Mouse (Mus musculus): ENCODE measurements at regions not wholly inside any gene's neighbourhood (a gene's known extent, or its start where the extent isn't known, plus 50 kb on each side); places are given as distances from the start of the nearest gene placed in this dataset.
A peak's percentile ranks its signal among the peaks of the same experiment; 100 is the strongest.

GRCm38 (mm10) chr4:55134339-55134738, 189.5 kb downstream of the Zfp462 start:
- no peak for DNase-seq (ENCODE audit: low spot score in 2 of 2)

- no peak for DNase-seq (ENCODE audit: low spot score in 2 of 2)
Observed at GRCm38 (mm10) chr4:55134791-55135190, 189.9 kb downstream of the Zfp462 start.

GRCm38 (mm10) chr4:55136283-55136682, 191.4 kb downstream of the Zfp462 start:
- DNase-seq (ENCODE audit: low spot score in 2 of 2), result no peak

GRCm38 (mm10) chr4:55137781-55138394, 193.0 kb downstream of the Zfp462 start:
- DNase-seq (ENCODE audit: low spot score in 2 of 2), result no peak

GRCm38 (mm10) chr4:55141317-55141716, 196.5 kb downstream of the Zfp462 start:
- no peak for DNase-seq (ENCODE audit: low spot score in 2 of 2)

- peak; percentile 15 to 37 for DNase-seq (ENCODE audit: low spot score in 2 of 2)
Observed at GRCm38 (mm10) chr4:55141923-55142732, 197.3 kb downstream of the Zfp462 start.

- DNase-seq (ENCODE audit: low spot score in 2 of 2), result no peak
Observed at GRCm38 (mm10) chr4:55143400-55143799, 198.6 kb downstream of the Zfp462 start.

GRCm38 (mm10) chr4:55144995-55145394, 200.1 kb downstream of the Zfp462 start:
- DNase-seq (ENCODE audit: low spot score in 2 of 2), result no peak

GRCm38 (mm10) chr4:55145968-55146367, 201.1 kb downstream of the Zfp462 start:
- DNase-seq (ENCODE audit: low spot score in 2 of 2), result no peak

- DNase-seq (ENCODE audit: low spot score in 2 of 2), result no peak
Observed at GRCm38 (mm10) chr4:55148380-55148779, 201.5 kb upstream of the Rad23b start.

GRCm38 (mm10) chr4:55154556-55154955, 195.3 kb upstream of the Rad23b start:
- DNase-seq (ENCODE audit: low spot score in 2 of 2), result no peak

- no peak for DNase-seq (ENCODE audit: low spot score in 2 of 2)
Observed at GRCm38 (mm10) chr4:55158166-55158739, 191.6 kb upstream of the Rad23b start.

- DNase-seq (ENCODE audit: low spot score in 2 of 2), result no peak
Observed at GRCm38 (mm10) chr4:55166266-55166665, 183.6 kb upstream of the Rad23b start.

- DNase-seq (ENCODE audit: low spot score in 2 of 2), result no peak
Observed at GRCm38 (mm10) chr4:55169063-55169462, 180.8 kb upstream of the Rad23b start.

- DNase-seq (ENCODE audit: low spot score in 2 of 2), result peak; percentile 4 to 10
Observed at GRCm38 (mm10) chr4:55172334-55172891, 177.4 kb upstream of the Rad23b start.

- DNase-seq (ENCODE audit: low spot score in 2 of 2), result no peak
Observed at GRCm38 (mm10) chr4:55176026-55176425, 173.8 kb upstream of the Rad23b start.

- no peak for DNase-seq (ENCODE audit: low spot score in 2 of 2)
Observed at GRCm38 (mm10) chr4:55179456-55179855, 170.4 kb upstream of the Rad23b start.

- DNase-seq (ENCODE audit: low spot score in 2 of 2), result no peak
Observed at GRCm38 (mm10) chr4:55183519-55183918, 166.3 kb upstream of the Rad23b start.

- DNase-seq (ENCODE audit: low spot score in 2 of 2), result peak in 1 of 2 experiments; percentile 23
Observed at GRCm38 (mm10) chr4:55188716-55189115, 161.1 kb upstream of the Rad23b start.

GRCm38 (mm10) chr4:55190586-55190985, 159.3 kb upstream of the Rad23b start:
- no peak for DNase-seq (ENCODE audit: low spot score in 2 of 2)

GRCm38 (mm10) chr4:55194061-55194460, 155.8 kb upstream of the Rad23b start:
- no peak for DNase-seq (ENCODE audit: low spot score in 2 of 2)

- no peak for DNase-seq (ENCODE audit: low spot score in 2 of 2)
Observed at GRCm38 (mm10) chr4:55194552-55194951, 155.3 kb upstream of the Rad23b start.

Data from heart, adult 9 months (tissue).